Mouse (Mus musculus) liver, embryonic 14 days (tissue): Measurements from ENCODE around the gene Ccdc125. TPM values are rescaled to one million over a fixed set of nuclear protein-coding genes. Genes with fewer than 3 reads are reported as not detected.

Experiments used
- polyA plus RNA-seq: library from polyadenylated mRNA; depleted of rRNA; stranded (reverse); fragments of >200 nt; gene quantifications from 2 replicates; pipeline ENCODE4 v1.2.3, GENCODE M21; 2012; rRNA removed

Ccdc125 gene
- polyA plus RNA-seq = 4.3 TPM in 2 replicates

DNA sequence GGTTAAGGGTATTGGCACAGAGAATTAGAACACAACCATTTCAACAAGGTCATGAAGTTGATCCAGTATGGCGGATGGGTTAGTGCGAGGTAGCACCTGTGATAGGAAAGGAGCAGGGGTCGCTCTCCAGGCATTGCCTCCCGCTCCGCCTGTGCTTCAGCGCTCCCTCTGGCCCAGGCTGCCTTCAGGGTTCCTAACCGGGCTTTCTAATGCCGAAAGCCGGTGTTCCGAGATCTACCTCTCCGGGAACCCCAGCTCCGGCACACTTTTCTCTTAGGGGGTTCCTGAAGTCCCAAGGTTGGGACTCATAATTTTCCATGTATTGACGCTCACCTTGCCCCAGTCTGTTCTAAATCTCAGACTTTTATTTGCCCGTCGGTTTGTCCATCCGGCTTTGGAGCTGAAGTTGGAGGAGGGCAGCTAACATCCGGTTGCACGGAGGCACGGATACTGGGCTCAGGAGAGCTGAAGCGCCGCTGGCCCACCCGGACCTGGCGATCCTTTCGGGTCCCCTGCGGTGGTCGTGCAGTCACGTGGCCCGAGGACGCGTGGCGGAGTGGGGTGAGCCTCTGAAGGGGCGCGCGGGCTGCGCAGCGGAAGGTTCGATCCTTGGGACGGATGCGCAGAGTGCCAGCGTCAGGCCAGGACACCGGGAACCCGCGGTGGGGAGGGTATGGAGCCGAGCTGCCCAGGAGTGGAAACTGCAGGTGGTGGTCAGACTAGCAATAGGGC is at the start of gene Ccdc125:
Ccdc125 (plus strand) TSS at position 427 of the 732 bp plus-strand sequence.

DNA sequence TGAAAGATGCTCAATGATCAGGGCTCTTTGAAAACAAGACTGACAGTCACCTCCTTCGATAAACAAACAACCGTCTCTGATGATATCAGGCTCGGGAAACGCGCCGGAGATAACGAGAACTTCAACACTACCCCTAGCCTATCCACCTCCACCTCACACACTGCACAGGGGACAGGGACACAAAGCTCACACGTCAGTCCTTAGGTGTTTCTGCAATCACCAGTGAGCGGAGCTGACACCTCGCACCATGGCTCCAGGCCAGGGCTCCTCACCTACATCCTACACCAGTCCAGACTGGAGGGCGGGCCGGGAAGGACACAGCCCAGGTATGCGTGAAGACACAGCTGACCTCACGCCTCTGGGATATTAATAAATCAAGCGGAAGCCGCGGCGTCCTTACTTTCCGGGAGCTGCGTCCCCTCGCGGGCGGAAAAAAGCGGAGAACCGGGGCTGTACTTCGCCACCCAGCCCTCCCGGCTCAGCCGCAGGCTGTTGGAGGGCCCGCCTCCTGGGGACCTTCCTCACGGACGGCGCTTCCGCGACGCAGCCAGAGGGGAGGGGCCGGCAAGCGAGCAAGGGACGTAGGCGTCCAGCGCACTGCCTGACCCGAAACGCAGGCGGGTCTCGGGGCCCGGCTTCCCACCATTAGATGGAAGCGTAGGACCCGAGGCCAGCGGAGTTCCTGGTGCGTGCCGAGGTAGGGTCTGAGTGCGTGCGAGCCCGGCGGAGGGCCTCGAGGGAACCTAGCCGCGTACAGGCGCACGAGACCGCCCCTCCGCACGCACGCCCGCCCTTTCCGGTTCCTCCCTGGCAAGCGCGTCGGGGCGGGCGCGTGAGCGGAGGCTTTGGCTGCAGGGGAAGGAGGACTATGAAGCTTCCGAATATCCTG is 18.7 kb upstream of the Ccdc125 start, which contains the start of the genes Ak6 and Rad17:
Ak6 (plus strand) TSS at position 430 of the 889 bp plus-strand sequence.
Rad17 (minus strand) TSS at position 502 of the 889 bp plus-strand sequence.

DNA sequence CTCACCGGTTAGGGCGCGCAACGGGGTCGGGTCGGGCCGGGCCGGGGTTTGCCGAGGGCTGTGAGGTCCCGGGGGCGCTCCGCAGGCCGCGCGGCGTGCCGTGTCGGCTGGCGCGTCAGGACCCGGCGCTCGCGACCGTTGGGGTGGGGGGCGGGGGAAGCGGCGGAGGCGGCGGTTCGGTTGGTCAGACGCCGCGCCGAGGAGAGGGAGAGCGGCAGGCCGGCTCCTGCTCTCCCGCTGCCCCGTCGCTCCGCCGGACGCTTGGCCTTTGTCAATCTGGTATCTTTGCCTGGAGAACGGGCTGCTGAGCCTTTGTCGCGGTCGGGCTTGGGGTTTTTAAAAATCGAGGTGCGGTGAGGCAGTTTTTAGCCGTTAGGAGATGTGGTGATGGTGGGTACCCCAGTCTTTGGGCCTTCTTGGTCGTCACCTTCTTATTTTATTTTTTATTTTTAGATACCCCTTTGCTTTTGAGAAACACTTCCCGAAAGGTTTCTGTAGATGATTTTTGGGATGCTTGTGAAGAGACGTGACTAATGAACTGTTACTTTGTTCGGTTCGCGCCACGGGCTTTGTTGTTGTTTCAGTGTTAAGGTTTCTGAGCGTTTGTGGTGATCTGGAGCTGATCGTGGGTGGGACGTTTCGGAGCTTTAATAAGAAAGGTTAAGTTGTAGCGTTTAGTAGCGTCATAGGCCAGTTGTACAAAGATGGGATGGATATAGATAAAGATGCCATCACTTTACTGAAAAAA is 17.9 kb upstream of the Ccdc125 start, which contains the start of gene Taf9:
Taf9 (plus strand) TSS at position 141 of the 748 bp plus-strand sequence.

DNA sequence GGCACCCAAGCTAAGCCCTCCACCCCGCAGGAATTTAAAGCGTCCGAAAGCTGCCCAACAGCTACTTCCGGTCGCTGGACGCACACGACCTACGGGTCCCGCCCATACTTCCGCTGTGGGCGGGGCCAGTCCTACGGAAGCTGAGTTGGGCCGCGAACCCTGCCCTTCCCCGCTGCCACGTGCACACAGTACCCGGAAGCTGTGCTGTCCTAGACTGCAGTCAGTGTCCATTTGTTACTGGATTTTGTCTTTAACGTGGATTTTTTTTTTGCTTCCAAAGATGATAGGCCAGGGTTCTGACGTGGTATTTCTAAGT is 61.3 kb downstream of the Ccdc125 start, which contains the start of gene Cdk7:
Cdk7 (minus strand) TSS at position 79 of the 316 bp plus-strand sequence.

DNA sequence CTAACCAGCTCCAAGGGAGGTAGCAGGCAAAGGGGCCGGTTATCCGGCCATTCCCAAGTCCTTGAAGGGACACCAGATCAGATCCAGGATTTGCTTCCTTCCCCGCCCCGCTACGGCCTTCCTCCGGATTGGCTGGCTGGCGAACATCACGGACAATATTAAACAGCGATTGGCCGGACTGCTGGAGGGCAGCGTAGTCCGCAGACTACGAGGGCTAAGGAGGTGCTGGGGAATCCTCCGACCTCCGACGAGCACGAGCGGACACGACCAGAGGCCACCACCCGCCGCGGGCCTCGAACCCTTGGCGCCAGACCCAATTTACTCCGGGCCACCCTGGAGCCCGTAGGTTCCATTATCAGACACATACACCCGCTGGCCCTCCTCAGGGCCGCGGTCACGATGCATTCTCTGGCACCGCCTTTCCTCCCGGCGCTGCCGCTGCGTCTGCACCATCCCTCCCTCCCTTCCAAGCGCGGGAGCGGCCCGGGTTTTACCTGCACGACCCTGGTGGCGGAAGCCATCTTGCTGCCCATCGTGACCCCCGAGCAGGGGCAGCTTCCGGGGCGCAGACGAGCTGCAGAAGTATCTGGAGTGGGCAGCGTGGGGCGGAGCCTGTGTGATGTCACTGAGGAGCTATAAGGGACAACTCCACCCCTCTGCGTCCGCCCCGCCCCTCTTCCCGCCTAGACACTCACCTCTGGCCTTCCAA is 74.7 kb downstream of the Ccdc125 start, which contains the start of gene Mrps36:
Mrps36 (minus strand) TSS at position 624 of the 709 bp plus-strand sequence.

Other genes with a start within 250 kb of the Ccdc125 start
- 0.01 TPM in 1 of 2 replicates, not detected in the other for gene Naip1, start 216.8 kb upstream of the Ccdc125 start, polyA plus RNA-seq
- 28.1 and 30.8 TPM in 2 replicates for gene Gtf2h2, start 177.1 kb upstream of the Ccdc125 start, polyA plus RNA-seq
- gene Ocln, start 117.0 kb upstream of the Ccdc125 start, polyA plus RNA-seq = 3.0 and 3.3 TPM in 2 replicates
- gene Marveld2, start 52.7 kb upstream of the Ccdc125 start, polyA plus RNA-seq = 3.6 and 4.5 TPM in 2 replicates
- 121 and 132 TPM in 2 replicates for gene Ak6, start 18.7 kb upstream of the Ccdc125 start, polyA plus RNA-seq
- 8.9 and 10.1 TPM in 2 replicates for gene Rad17, start 18.7 kb upstream of the Ccdc125 start, polyA plus RNA-seq
- gene Taf9, start 18.1 kb upstream of the Ccdc125 start, polyA plus RNA-seq = 9.7 and 10.4 TPM in 2 replicates
- gene Cdk7, start 61.2 kb downstream of the Ccdc125 start, polyA plus RNA-seq = 16.5 and 19.9 TPM in 2 replicates
- 54.7 and 58.2 TPM in 2 replicates for gene Mrps36, start 74.9 kb downstream of the Ccdc125 start, polyA plus RNA-seq
- 26.5 and 31.2 TPM in 2 replicates for gene Cenph, start 106.2 kb downstream of the Ccdc125 start, polyA plus RNA-seq
- 124 and 147 TPM in 2 replicates for gene Ccnb1, start 116.9 kb downstream of the Ccdc125 start, polyA plus RNA-seq
- gene Slc30a5, start 163.7 kb downstream of the Ccdc125 start, polyA plus RNA-seq = 20.1 and 24.1 TPM in 2 replicates